Mouse (Mus musculus): ENCODE results near the gene Arfrp1. TPM values are rescaled to one million over a fixed set of nuclear protein-coding genes. Genes with fewer than 3 reads are reported as not detected.

Gene Arfrp1
- polyA plus RNA-seq, 1 experiment from 2014 or later, result 65.8 TPM

DNA sequence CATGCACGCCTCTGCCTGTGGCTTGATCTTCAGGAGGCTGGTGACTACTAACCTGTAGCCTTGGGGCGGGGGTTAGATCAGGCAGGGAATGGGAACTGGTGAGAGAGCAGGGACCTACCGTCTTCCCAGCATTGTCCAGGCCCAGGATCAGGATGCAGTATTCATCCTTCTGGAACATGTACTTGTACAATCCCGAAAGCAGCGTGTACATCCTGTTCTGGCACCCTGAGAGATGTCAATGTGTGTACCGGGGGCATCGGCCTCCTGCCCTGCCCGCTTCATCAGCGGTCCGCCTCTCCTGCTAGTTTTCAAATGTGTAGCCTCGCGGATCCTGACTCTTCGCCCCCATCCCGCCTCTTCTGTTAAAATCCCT lies 731 bp downstream of the Arfrp1 start:
- no peak for DNase-seq
- Histone ChIP-seq H3K27me3 (ENCODE audit: control insufficient read depth, insufficient read depth, low read length) (no peaks in the 10 kb centered on the region), H3K27ac (replicated peaks; ENCODE audit: low read depth, low read length) (peak overlapping the region; percentile 88), H3K36me3 (ENCODE audit: control insufficient read depth, insufficient read depth, low read length) (peaks cover 44% of the 10 kb centered on the region), H3K4me1 (ENCODE audit: control insufficient read depth, insufficient read depth, low read length) (peaks cover 31% of the 10 kb centered on the region), H3K9me3 (ENCODE audit: control insufficient read depth, low read length) (no peaks in the 10 kb centered on the region), H3K4me3 (replicated peaks; ENCODE audit: low read depth, low read length) (peak overlapping the region; percentile 85), H3K4me2 (ENCODE audit: low read length) (peak overlapping the region; percentile 98), H3K9ac (replicated peaks; ENCODE audit: low read length) (peak overlapping the region; percentile 86)
- 10% methylated on average over 14 of the region's 14 CpGs for WGBS
- no peak for ATAC-seq (ENCODE audit: low FRiP score, low TSS enrichment)

DNA sequence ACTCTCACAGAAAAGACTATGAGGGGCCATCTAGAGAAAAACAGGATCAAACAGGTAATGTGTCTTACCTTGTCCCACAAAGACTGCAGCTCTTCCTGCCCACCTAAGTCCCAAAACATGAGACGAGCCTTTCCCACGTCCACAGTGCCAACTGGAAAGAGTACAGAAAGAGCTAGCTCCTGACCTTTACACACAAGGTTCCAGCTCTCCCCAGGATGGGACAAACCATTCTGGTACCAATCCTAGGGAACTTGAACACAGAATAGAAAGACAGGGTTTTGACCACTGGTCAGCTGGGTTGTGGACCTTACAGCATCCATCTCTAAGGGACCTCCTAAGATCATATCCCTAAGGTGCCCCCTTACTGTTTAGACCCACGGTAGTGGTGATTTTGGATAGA lies 1.3 kb downstream of the Arfrp1 start:
- Histone ChIP-seq H3K36me3 (ENCODE audit: control insufficient read depth, insufficient read depth, low read length) (peaks cover 45% of the 10 kb centered on the region), H3K4me2 (ENCODE audit: low read length) (peak overlapping the region; percentile 98), H3K9ac (replicated peaks; ENCODE audit: low read length) (peak overlapping the region; percentile 86), H3K4me1 (ENCODE audit: control insufficient read depth, insufficient read depth, low read length) (peaks cover 26% of the 10 kb centered on the region), H3K9me3 (ENCODE audit: control insufficient read depth, low read length) (no peaks in the 10 kb centered on the region), H3K27me3 (ENCODE audit: control insufficient read depth, insufficient read depth, low read length) (no peaks in the 10 kb centered on the region), H3K27ac (replicated peaks; ENCODE audit: low read depth, low read length) (no peak overlapping the region), H3K4me3 (replicated peaks; ENCODE audit: low read depth, low read length) (peak overlapping the region; percentile 85)
- no peak for ATAC-seq (ENCODE audit: low FRiP score, low TSS enrichment)
- DNase-seq, result no peak
- WGBS, result 86% methylated on average over 3 of the region's 3 CpGs

DNA sequence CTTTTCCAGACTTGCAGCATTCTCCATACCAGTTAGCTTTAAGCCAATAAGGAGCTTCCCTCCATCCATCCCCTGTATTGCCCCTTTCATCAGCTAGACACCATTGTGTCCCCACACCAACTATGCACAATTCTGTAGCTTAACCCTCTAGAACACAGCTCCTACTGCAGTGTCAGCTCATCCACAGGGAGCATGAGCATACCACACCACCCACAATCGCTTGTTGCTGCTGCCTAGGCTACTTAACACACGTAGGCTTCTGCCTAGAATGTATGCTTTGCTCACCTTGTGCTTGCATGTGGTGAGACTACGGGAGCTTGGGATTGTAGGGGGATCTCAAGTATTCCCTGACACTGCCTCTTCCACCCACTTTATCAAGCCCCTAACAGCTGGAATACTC lies 8.4 kb downstream of the Arfrp1 start:
- no peak overlapping the region for H3K4me3 ChIP-seq (replicated peaks; ENCODE audit: low read depth, low read length)
- H3K36me3 ChIP-seq (ENCODE audit: control insufficient read depth, insufficient read depth, low read length), result peaks cover 87% of the 10 kb centered on the region
- no peak for ATAC-seq (ENCODE audit: low FRiP score, low TSS enrichment)
- no peak overlapping the region for H3K4me2 ChIP-seq (ENCODE audit: low read length)
- H3K9ac ChIP-seq (replicated peaks; ENCODE audit: low read length), result no peak overlapping the region
- DNase-seq, result no peak
- no peaks in the 10 kb centered on the region for H3K27me3 ChIP-seq (ENCODE audit: control insufficient read depth, insufficient read depth, low read length)
- no peaks in the 10 kb centered on the region for H3K9me3 ChIP-seq (ENCODE audit: control insufficient read depth, low read length)
- no peaks in the 10 kb centered on the region for H3K4me1 ChIP-seq (ENCODE audit: control insufficient read depth, insufficient read depth, low read length)
- no peak overlapping the region for H3K27ac ChIP-seq (replicated peaks; ENCODE audit: low read depth, low read length)
- 89% methylated on average over 3 of the region's 3 CpGs for WGBS

DNA sequence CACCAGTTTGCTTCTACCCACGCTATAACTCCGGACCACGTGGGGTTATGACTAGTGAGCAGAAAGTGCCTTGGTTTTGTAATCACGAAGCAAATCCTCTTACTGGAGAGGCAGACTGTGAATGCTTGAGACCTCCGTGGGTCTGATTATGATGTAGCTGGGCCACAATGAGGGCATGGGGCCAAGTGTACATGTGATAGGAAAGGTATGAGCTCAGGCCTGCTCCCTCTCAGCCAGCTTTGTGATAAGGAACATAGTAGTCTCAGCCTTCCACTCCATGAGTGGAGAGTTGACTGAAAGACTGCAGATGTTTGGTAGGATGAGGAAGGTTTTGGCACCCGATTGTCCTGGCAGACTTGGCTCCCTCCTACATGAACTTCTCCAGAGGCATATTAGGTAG lies 22.4 kb downstream of the Arfrp1 start:
- Histone ChIP-seq H3K4me2 (ENCODE audit: low read length) (no peak overlapping the region), H3K27ac (replicated peaks; ENCODE audit: low read depth, low read length) (no peak overlapping the region), H3K9me3 (ENCODE audit: control insufficient read depth, low read length) (no peaks in the 10 kb centered on the region), H3K4me1 (ENCODE audit: control insufficient read depth, insufficient read depth, low read length) (no peaks in the 10 kb centered on the region), H3K27me3 (ENCODE audit: control insufficient read depth, insufficient read depth, low read length) (no peaks in the 10 kb centered on the region), H3K4me3 (replicated peaks; ENCODE audit: low read depth, low read length) (no peak overlapping the region), H3K9ac (replicated peaks; ENCODE audit: low read length) (no peak overlapping the region), H3K36me3 (ENCODE audit: control insufficient read depth, insufficient read depth, low read length) (peaks cover 71% of the 10 kb centered on the region)
- DNase-seq, result no peak
- 93% methylated on average over 6 of the region's 6 CpGs for WGBS
- ATAC-seq (ENCODE audit: low FRiP score, low TSS enrichment), result no peak

DNA sequence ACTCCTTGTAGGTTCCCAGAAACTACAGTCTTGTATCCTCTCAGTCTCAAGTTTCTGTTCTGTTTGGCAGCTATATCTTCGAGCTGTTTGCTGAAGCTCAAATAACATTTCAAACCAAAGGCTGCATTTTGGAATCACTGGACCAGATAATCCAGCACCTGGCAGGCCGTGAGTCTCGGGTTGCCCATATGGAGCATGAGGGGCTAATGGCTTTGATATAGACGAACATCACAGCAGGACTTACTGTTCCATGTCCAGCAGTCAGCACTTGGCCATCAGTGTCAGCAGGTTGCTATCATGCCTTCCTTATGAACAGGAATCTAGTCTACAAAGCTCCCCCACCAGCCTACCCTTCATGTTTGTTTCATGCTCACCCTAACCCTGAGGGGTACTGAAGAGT lies 24.8 kb downstream of the Arfrp1 start:
- DNase-seq (no peak), ATAC-seq (ENCODE audit: low FRiP score, low TSS enrichment) (no peak)
- no peak overlapping the region for H3K27ac ChIP-seq (replicated peaks; ENCODE audit: low read depth, low read length)
- no peak overlapping the region for H3K4me2 ChIP-seq (ENCODE audit: low read length)
- no peak overlapping the region for H3K4me3 ChIP-seq (replicated peaks; ENCODE audit: low read depth, low read length)
- no peaks in the 10 kb centered on the region for H3K4me1 ChIP-seq (ENCODE audit: control insufficient read depth, insufficient read depth, low read length)
- peaks cover 73% of the 10 kb centered on the region for H3K36me3 ChIP-seq (ENCODE audit: control insufficient read depth, insufficient read depth, low read length)
- WGBS, result 86% methylated on average over 4 of the region's 4 CpGs
- no peak overlapping the region for H3K9ac ChIP-seq (replicated peaks; ENCODE audit: low read length)
- no peaks in the 10 kb centered on the region for H3K27me3 ChIP-seq (ENCODE audit: control insufficient read depth, insufficient read depth, low read length)
- no peaks in the 10 kb centered on the region for H3K9me3 ChIP-seq (ENCODE audit: control insufficient read depth, low read length)

DNA sequence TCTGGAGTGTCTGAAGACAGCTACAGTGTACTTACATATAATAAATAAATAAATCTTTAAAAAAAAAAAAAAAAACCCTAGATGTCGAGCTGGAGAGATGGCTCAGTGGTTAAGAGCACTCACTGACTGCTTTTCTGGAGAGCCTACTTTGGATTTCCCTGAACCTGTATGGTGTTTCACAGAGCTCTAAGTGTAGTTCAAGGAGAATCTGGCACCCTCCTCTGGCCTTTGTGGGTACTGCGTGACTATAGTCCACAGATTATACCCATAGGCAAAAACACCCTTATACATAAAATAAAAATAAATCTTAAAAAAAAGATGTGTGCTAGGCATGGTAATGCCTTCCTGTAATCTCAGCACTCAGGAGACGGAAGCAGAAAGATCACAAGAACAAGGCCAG lies 31.2 kb downstream of the Arfrp1 start:
- DNase-seq (peak; percentile 84), ATAC-seq (ENCODE audit: low FRiP score, low TSS enrichment) (no peak)
- Histone ChIP-seq H3K36me3 (ENCODE audit: control insufficient read depth, insufficient read depth, low read length) (peaks cover 68% of the 10 kb centered on the region), H3K9me3 (ENCODE audit: control insufficient read depth, low read length) (no peaks in the 10 kb centered on the region), H3K4me2 (ENCODE audit: low read length) (no peak overlapping the region), H3K4me1 (ENCODE audit: control insufficient read depth, insufficient read depth, low read length) (no peaks in the 10 kb centered on the region), H3K4me3 (replicated peaks; ENCODE audit: low read depth, low read length) (no peak overlapping the region), H3K9ac (replicated peaks; ENCODE audit: low read length) (no peak overlapping the region), H3K27me3 (ENCODE audit: control insufficient read depth, insufficient read depth, low read length) (no peaks in the 10 kb centered on the region), H3K27ac (replicated peaks; ENCODE audit: low read depth, low read length) (no peak overlapping the region)
- 52% methylated on average over 3 of the region's 3 CpGs for WGBS

DNA sequence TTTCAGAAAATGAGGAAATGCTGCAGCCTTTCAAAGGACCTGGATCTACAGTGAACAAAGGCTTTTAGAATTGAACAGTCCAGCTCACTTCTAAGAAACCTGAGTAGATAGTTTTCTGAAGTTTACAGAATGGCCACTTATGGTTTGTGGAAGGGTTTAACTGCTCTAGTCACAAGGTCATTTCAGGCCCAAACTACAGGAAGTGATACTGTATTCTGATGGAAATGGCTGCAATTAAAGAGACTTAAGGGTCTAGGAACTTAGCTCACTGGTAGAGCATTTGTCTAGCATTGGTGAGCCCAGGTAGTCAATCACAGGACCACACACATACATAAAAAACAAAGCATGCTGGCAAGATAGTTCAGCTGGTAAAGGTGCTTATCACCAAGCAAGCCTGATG lies 32.7 kb downstream of the Arfrp1 start:
- H3K4me3 ChIP-seq (replicated peaks; ENCODE audit: low read depth, low read length), result no peak overlapping the region
- H3K36me3 ChIP-seq (ENCODE audit: control insufficient read depth, insufficient read depth, low read length), result peaks cover 68% of the 10 kb centered on the region
- no peaks in the 10 kb centered on the region for H3K4me1 ChIP-seq (ENCODE audit: control insufficient read depth, insufficient read depth, low read length)
- no peak for ATAC-seq (ENCODE audit: low FRiP score, low TSS enrichment)
- H3K9me3 ChIP-seq (ENCODE audit: control insufficient read depth, low read length), result no peaks in the 10 kb centered on the region
- no peak for DNase-seq
- no peaks in the 10 kb centered on the region for H3K27me3 ChIP-seq (ENCODE audit: control insufficient read depth, insufficient read depth, low read length)
- no peak overlapping the region for H3K27ac ChIP-seq (replicated peaks; ENCODE audit: low read depth, low read length)
- H3K4me2 ChIP-seq (ENCODE audit: low read length), result no peak overlapping the region
- H3K9ac ChIP-seq (replicated peaks; ENCODE audit: low read length), result no peak overlapping the region

DNA sequence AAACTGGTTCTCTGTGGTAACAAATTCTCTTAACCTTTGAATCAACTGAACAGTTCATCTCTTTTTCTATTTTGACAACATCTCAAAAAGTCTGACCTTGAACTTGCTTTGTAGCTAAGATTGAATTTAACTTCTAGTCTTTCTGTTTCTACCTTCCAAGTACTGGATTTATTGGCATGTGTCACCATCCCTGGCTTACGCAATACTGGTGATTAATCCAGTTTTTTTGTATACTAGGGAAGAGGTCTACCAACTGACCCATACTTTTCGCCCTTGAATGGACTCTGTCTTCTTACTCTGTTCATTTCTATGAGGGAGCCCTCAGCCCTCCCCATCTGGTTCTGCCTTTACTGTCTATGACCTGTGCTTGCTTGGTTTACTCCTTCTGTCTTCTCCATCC lies 39.1 kb downstream of the Arfrp1 start:
- H3K36me3 ChIP-seq (ENCODE audit: control insufficient read depth, insufficient read depth, low read length), result peaks cover 79% of the 10 kb centered on the region
- WGBS, result 93% methylated on average over 2 of the region's 2 CpGs
- ATAC-seq (ENCODE audit: low FRiP score, low TSS enrichment), result no peak

DNA sequence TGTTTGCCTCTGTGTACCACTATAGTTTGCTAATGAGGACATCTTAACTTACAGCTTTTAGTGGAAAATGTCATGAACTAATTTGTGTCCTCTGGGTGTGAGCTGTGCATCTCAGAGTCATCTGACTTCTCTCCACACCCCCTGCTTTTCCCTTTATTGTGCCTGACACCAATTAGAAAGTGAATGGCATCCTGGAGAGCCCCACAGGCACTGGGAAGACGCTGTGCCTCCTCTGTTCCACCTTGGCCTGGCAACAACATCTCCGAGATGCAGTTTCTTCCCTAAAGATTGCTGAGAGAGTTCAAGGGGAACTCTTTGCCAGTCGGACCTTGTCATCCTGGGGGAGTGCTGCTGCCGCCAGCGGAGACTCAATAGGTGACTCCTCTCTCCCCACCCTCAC lies 43.1 kb downstream of the Arfrp1 start:
- Histone ChIP-seq H3K9ac (replicated peaks; ENCODE audit: low read length) (no peak overlapping the region), H3K4me2 (ENCODE audit: low read length) (no peak overlapping the region), H3K27ac (replicated peaks; ENCODE audit: low read depth, low read length) (no peak overlapping the region), H3K4me3 (replicated peaks; ENCODE audit: low read depth, low read length) (no peak overlapping the region), H3K4me1 (ENCODE audit: control insufficient read depth, insufficient read depth, low read length) (peaks cover 13% of the 10 kb centered on the region), H3K9me3 (ENCODE audit: control insufficient read depth, low read length) (no peaks in the 10 kb centered on the region), H3K27me3 (ENCODE audit: control insufficient read depth, insufficient read depth, low read length) (no peaks in the 10 kb centered on the region), H3K36me3 (ENCODE audit: control insufficient read depth, insufficient read depth, low read length) (peaks cover 51% of the 10 kb centered on the region)
- DNase-seq (no peak), ATAC-seq (ENCODE audit: low FRiP score, low TSS enrichment) (no peak)
- 74% methylated on average over 5 of the region's 5 CpGs for WGBS

More for the DNA sequence above, 39.1 kb downstream of the Arfrp1 start:
- Histone ChIP-seq H3K9me3 (ENCODE audit: control insufficient read depth, low read length) (no peaks in the 10 kb centered on the region), H3K4me1 (ENCODE audit: control insufficient read depth, insufficient read depth, low read length) (no peaks in the 10 kb centered on the region), H3K4me3 (replicated peaks; ENCODE audit: low read depth, low read length) (no peak overlapping the region), H3K4me2 (ENCODE audit: low read length) (no peak overlapping the region), H3K27me3 (ENCODE audit: control insufficient read depth, insufficient read depth, low read length) (no peaks in the 10 kb centered on the region), H3K9ac (replicated peaks; ENCODE audit: low read length) (no peak overlapping the region), H3K27ac (replicated peaks; ENCODE audit: low read depth, low read length) (no peak overlapping the region)
- DNase-seq, result no peak

All from midbrain, embryonic 14.5 days (tissue).